Mouse (Mus musculus) kidney, postnatal 36 days (tissue): ENCODE measurements around the gene Ccdc114.
A peak's percentile ranks its signal among the peaks of the same experiment; 100 is the strongest.
"Not testable (repeated sequence)": the region's sequence is repeated elsewhere in the genome, so short reads cannot be mapped to it uniquely, and the experiment has no call there.

Experiments used
- DNase-seq, 2 experiments: peaks; one replicate each; pipeline ENCODE4 v3.0.0; 2021 to 2022; ENCODE audit warnings: mixed read lengths in 2 of 2

Ccdc114 gene

DNA sequence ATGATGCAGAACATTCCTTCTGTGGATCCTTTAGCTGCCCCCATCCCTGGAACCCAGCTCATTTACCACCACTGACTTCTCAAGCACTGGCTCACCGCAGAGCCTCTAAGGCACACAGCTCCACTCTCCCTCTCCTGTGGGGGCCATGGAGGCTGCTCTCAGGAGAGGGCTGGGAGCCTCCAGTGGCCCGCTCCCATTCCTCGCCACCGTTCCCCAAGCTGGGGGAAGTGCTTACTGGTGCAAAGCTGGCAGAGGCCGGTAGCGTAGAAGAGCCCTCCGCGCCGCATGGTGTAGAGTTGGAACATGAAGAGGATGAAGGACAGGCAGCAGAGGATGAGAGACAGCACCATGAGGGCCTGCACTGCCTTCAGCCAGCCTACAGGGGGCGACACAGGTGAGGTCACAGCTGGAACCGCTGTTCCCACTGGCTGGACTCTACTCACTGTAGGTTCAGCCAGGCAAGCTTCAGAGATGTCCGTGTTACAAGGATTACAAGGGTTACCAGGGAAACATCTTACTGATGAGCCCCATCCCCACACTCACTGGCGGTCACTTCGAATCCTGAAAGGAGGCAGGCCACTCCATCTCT lies 4.7 kb upstream of the Ccdc114 start:
- peak in 1 of 2 experiments; percentile 38 for DNase-seq

DNA sequence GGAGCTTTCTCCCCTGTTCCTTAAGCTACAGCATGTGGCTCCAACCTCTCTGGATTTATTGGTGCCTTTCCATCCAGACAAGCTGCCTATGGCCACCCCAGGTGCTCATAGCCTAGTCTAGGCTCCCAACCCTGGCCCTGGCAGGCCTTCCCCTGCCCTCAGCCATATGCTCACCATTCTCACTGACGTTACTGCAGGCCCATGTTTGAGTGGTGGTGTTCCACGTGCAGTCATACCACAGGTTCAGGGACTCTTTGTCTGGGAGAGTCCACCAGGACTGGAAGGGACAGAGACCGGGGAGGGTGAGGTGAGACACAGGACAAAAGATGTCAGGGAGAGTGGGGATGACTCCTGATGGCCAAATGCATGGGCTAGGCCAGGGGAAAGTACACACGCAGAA lies 4.1 kb upstream of the Ccdc114 start:
- DNase-seq: no peak

DNA sequence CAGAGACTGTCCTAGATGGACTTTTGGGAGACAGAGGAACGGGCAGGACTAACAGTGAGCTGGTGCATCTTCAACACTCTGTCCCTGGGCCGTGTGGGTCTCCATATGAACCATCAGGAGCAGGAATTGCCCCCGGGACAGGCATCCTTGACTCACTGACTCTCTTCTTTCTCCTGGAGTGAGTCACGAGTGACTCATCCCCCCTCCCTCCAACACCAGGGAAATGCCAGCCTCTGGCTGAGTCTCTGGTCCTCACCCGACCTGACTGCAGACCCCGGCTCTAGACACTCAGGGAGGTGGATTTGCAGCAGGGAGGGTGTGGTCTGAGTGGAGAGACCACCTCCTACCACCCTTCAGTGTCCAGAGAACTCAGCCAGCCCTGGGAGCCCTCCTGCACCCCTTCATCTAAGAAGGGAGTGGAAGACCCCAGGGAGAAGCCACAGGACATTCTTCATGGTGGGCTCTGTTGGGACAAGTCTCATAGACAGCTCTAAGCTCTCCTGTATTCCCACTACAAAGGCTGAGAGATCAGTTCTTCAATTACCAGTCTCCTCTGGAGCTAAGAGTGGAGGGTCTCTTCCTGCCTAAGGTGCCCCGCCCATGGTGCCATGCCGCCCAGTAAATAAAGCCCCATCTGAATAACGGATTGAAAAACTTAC lies 3.2 kb upstream of the Ccdc114 start:
- no peak for DNase-seq

DNA sequence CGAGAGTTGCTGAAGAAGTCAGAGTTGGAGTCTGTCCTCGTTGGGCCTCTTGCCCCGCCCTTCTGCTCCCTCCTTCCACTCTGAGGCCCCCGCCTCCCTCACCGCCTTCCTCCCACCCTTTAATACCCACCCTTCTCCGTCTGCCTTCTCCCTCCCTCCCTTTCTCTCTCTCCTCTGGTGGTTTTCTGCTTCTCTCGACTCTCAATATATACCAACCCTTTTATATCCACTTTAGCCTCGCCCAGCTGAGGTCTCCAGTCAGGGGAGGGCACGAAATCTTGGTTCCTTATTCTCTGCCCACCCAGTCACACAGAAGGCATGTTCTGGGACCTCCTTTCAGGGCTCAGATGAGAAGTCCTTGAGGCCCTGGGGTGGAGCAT lies 2.6 kb upstream of the Ccdc114 start, which contains the start of gene Emp3:
Gene Emp3 (minus strand): TSS at position 163 of the 380 bp plus-strand sequence.
- DNase-seq: peak; percentile 28 to 54

DNA sequence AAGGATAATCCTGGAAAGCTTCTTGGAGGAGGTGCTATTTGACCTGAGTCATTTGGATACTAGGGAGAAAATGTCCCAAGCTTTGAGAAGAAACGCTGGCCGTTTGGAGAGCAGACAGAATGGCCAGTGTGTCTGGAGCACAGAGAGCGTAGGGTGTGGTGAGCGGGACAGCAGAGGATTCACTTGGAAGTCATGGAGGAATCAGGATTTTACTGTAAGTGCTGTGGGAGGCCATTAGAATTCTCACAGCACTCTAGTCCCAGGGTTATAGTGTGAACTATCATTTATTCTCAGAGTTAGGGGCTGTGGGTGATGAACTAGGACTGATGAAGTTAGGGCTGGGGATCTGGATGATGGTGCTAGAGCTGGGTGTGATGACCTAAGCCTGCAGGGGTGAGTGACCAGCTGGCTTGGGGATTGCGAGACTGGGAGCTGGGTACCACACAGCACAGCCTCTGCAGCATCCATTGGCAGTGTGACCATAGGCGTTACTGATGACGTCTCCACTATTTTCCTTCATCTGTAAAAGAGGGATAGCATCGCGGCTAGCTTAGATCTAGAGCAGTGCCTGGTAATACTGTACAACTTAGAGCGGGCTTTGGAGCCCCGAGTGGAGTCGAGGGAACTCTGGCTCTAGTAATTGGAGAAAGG lies 1.8 kb upstream of the Ccdc114 start:
- no peak for DNase-seq

DNA sequence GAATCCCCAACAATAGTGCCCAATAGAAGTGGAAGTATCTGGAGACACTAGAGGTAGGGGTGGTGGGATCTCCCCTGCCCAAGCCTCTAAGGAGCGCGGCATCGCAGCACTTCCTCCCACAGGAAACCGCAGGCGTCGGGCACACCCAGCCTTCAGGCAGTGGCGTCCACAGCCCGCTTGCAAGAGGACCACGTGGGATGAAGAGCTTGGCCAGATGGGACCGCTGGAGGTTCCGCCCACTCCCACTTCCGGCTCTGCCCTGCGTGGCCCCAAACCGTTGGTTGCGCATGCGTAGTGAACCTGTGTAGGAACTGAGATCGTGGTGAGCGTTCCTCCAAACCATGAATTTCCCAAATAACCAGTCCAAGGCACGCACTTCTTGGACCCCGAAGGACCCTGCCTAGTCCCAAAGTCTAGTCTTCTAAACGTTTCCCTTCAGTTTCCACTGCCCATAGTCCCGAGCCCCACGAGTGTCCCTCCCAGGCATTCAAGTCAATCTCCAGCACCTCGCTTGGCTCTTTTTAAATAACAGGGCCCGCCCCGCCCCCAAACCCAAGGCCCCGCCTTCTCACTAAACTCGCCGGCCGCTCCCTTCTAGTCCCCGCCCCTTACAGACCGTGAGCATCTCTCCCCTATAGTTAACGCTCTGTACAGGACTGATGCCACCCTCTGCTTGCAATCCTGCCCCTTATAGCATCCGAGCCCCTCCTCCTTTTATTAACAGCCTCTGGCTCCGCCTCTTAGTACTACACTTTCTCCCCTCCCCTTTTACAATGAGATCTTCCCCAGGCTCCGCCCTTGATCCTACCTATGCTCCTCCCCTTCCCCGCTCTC lies 727 bp upstream of the Ccdc114 start:
- DNase-seq: peak; percentile 95 to 96

DNA sequence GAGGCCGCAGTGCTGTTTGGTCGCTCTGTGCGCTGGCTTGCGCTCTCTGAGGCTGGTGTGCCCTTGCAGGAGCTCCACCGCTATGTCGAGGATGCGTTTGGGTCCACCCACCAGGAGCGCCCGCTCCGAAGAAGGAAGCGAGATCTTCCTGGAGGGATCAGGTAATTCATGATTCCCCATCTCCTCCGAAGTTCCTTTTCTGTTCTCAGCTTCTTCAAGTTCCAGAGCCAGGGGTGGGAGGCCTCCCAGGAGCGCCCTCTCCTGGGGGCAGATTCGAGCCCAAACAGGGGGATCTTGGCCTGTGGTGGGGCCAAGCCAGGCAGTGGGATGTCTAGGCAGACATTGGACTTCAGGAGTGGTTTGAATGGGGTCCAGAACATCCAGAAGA lies 551 bp downstream of the Ccdc114 start:
- DNase-seq: peak; percentile 37 to 56

DNA sequence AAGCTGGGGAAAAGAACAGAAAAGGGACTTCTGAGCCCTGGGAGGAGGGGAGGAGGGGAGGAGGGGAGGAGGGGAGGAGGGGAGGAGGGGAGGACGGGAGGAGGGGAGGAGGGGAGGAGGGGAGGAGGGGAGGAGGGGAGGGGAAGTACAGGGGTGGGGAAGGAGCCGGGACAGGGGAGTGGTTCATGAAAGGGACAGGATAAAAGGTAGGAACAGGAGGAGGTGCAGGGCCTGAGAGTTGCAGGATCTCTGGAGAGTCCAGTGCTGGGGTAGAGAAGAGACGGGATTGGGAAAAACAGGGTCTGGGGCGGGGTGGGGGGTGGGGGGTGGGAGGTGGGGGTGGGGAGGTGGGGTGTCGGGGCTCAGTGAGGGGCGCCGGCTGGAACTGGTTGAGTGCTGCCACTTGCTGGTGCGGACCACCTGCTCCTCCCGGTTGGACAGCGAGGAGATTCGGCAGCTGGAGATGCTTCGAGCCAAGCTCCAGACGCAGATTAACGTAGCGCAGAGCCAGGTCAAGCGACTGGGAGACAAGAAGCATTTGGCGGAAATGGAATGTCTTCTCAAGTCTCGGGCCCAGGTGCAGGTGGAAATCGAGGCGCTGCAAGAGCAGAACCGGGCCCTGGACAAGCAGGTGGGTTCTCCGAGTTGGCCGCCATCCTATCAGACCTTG lies 4.9 kb downstream of the Ccdc114 start:
- DNase-seq: no peak

DNA sequence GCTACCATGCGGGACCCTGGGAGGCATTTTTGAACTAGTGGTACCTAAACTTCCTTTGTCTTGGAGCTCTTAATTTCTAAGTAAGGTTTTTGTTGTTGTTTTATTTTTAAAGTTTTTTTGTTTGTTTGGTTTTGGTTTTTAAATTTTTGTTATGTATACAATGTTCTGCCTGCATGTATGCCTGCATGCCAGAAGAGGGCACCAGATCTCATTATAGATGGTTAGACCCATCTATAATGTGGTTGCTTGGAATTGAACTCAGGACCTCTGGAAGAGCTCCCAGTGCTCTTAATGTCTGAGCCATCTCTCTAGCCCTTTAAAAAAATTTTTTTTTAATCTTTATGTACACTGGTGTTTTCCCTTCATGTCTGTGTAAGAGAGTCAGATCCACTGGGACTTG lies 5.8 kb downstream of the Ccdc114 start:
- no peak for DNase-seq

DNA sequence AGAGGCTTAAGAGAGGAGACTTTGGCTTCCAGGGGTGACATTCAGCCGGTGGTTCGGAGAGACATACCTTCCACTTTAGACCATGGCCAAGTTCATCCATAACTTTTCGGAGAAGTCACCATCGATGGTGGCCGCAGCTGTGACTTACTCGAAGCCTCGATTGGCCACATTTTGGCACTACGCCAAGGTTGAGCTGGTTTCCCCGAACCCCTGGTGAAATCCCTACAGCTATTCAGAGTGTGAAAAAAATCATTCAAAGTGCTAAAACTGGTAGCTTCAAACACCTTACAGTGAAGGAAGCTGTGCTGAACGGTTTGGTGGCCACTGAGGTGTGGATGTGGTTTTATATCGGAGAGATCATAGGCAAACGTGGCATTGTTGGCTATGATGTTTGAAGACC lies 9.9 kb downstream of the Ccdc114 start:
- DNase-seq: not testable (repeated sequence)

DNA sequence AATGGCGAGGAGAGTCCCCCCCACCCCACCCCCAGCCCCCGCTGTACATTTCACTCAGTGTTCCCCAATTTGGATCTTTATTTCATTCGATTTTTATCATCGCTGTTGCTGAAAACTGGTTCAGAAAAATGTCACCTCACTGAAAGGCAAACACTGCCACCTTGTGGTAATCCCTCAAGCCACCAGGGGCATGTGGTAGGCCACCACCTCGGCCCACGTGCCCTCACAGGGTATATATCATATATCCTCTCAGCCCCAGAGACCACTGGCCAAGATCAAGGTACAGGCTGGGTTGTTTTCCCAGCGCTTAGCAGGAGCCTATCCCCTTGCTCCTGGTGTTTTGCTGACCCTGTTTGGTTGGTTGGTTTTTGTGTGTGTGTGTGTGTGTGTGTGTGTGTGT lies 11.2 kb downstream of the Ccdc114 start:
- DNase-seq: peak; percentile 62 to 83

DNA sequence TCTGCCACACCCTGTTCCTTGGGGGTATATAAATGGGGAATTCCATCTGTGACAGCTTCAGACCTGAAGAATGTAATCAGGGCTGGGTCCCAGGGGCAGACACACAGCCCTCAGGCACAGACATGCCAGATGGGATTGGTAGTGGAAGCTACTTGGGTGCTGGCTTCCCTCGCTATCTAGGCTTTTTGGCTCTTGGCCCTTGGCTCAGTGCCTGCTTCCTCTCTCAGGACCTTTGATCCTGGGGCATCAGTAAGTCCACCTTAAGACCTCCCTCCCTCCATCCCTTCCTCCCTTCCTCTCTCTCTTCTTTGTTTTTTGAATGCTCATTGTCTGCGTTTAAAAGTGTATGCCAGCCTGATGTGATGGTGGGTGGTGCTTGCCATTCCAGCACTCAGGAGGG lies 16.0 kb downstream of the Ccdc114 start:
- peak; percentile 60 to 79 for DNase-seq

DNA sequence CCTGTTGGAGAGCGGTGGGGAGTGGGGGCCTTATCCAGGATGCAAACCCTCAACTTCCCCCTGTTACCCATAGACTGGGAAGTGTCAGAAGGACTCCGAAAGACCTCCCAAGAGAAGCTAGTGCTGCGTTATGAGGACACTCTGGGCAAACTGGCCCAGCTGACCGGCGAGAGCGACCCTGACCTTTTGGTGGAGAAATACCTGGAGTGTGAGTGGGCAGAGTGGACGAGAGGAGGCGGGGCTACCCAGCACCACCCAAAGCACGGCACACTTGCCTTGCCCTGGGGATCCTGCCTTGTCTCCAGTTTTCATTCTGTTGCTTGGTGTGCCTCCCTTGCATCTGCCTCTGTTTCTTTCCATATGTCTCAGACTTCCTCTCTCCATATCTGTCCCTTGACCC lies 18.1 kb downstream of the Ccdc114 start:
- DNase-seq: no peak

DNA sequence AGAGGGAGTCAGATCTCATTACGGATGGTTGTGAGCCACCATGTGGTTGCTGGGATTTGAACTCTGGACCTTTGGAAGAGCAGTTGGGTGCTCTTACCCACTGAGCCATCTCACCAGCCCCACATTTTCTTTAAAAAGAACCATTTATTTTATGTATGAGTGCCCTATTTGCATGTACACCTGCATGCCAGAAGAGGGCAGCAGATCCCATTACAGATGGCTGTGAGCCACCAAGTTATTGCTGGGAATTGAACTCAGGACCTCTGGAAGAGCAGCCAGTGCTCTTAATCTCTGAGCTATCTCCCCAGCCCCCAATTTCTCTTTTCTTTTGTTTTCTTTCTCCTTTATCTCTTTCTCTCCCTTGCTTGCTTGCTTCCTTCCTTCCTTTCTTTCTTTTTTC lies 19.4 kb downstream of the Ccdc114 start:
- DNase-seq: peak in 1 of 2 experiments; percentile 45

DNA sequence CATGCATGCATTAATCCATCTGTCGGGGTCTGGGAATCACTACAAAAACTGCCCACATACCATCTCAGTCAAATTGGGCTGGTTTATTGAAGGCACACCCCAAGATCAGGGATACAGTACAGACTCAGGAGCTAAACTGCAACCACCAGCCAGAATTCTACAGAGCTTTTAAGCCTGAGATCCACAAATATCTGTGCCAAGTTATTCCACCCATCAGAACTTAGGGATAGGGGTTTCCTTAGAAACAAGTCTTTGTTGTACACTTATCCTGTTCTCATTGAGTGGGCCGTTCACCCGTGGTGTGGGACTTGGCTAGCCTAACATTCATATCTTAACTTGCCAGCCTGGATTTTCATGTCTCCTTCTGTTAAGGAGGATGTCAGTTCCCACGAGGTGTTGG lies 25.2 kb downstream of the Ccdc114 start:
- DNase-seq: no peak

DNA sequence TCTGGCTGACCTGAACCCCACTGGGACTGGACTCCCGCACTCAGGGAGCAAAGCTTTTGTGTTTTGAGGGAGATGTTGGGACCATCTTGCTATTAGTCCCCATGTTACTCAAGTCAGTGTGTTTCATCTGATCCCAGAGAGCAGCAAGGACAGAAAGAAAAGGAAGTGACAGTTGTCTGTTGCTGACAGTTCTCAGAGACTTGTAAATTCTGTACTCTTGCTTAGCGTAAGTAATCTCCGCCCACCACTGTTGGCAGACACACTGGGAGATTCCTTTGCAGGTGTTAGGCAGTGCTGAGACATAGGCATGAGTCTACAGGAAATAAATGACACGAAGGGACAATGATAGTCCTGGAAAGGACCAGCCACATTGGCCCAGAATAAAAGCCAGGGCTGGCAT lies 32.7 kb downstream of the Ccdc114 start:
- DNase-seq: no peak

DNA sequence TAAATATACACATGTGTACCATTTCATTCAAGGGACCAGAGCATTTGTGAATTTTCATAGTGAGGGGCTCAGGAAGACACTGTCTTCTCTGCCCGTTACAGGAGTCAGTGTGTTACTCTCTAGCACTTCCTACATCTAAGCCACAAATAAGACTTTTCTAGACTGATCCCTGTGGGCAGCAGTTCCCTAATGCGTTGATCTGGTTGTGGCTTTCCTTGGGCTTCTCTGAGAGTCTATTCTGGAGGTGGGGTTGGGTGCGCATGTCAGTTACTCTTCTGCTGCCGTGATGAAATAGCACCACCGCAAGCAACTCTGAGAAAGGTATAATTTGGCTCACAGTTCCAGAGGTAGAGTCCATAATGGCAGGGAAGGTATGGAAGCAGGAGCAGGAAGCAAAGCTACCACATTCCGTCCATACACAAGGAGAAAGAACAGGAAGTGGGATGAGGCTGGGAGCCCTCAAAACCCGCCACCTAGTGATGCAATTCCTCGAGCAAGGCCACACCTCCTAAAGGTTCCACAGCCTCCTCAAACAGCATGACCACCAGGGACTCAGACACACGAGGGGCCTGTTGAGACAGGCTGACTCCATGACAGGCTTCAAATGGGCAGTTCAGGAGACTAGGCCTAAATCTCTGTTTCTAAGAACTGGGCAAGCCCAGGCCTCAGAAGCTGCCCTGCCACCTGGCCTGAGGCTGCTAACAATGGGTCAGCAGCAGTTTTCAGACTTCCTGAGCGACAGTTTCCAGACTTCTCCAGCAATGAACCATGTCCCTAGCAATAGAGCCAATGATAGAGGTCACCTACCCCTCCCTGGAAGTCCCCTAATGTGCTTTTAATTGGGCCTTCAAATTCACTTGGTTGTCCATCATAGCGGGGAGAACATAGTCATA lies 48.2 kb downstream of the Ccdc114 start:
- no peak for DNase-seq

DNA sequence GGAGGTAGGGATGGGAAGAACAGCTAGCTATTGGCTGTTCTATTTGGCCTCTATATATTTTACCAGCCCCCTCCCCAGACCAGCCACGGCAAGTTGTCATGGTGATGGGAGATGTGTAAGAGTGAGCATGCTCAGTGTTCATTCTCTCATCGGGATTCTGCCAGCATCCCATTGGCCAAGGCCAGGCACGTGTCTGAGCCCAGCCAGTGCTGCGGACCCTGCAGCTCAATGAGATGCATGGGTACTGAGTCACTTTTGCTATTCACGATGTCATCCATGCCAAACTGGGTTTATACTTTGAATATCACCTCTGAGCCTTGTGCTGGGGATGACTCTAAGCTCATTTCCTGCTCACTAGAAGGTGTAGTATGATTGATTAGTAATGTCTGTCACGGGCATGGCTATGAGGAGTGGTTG lies 49.4 kb downstream of the Ccdc114 start:
- DNase-seq: no peak

DNA sequence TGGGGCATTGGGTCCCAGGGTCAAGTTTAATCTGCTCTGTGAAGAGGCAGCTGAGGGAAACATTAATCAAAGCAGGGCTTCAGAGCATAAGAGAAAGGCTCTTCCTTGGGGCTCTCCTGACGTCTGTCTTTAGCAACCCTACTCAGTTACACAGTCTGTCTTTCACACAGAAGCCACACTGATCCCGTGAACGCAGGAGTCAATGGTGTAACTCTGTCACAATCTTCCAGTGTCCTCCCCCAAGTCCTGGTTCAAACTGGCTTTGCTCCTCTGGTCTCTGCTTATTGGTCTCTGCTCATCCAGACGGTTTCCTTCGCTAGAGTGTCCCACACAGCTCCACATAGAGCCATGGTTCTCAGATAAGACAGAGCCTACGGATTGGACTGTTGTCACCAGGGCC lies 50.2 kb downstream of the Ccdc114 start:
- DNase-seq: no peak

DNA sequence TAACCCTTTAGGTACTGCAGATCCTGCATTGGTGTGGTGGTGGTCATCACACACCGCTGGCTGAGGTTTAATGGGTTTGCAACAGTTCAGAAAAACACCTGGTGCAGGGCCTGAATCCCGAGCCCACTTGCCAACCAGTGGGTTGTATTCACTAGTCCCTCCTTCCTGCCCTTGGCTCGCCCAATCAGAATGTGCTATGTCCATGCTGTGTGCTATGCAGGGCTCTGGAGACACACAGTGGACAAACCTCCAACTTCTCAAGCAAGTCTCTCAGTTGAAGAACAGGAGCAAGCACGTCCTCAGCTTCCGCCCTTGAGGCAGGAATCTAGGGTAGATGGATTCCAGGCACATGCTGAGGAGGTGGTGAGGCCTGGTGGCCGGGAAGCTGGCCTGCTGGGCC lies 50.6 kb downstream of the Ccdc114 start:
- no peak for DNase-seq

DNA sequence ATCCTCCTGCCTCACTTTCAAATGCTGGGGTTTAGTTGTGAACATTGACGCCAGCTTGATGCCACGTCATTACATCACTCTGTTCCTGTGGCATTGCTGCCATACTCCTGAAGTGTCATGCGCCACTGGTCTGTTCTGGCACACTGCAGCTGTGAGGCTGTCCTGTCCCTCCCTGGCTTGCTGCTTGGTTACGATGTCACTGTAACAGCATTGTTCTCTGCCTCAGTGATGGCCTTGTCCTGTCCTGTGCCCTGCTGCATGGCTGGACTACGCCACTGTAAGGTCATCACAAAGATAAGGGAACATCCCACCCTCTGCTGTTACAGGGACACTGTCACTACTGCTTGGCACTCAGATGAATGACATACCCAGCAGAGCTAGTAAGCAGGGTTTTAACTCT lies 57.7 kb downstream of the Ccdc114 start:
- DNase-seq: no peak

DNA sequence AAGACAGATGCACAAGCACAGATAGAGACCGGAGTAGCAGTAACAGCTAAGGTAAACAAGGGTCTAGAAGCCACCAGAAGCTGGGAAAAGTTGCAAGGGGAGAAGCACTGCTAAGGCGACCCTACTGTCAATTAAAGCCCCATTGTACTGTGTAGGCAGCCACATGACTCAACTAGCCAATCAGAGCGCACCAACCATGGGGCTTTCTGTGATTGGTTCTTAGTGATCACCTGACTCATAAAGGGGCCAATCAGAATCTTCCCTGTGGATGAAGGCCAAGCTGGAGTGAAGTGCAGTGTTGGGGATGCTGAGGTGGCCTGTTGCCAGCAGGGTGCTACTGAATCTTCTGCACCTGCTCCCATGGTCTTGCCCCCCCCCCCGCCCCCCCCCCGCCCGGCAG lies 63.0 kb downstream of the Ccdc114 start:
- DNase-seq: no peak
